Mouse (Mus musculus) left cerebral cortex, postnatal 10 days (tissue): ENCODE results near the gene Pcbp4. TPM values are rescaled to one million over a fixed set of nuclear protein-coding genes. Genes with fewer than 3 reads are reported as not detected.
"Not testable (repeated sequence)": the region's sequence is repeated elsewhere in the genome, so short reads cannot be mapped to it uniquely, and the experiment has no call there.

Experiments
- DNase-seq, 2 experiments: peaks; one replicate each; pipeline ENCODE4 v3.0.0; 2021 to 2022; ENCODE audit warnings: low spot score in 2 of 2, mixed read lengths in 1 of 2; ENCODE audit errors: extremely low spot score in 1 of 2
- intact Hi-C: fragments of 180-260 bp; cut with DNase I; formaldehyde crosslinking; loops from one replicate; pipeline ENCODE4 v1.15.1; 2025
- total RNA-seq, 2 experiments: library from RNA; stranded (reverse); gene quantifications; 2 replicates each; pipeline ENCODE4 v1.2.3; 2021

Gene Pcbp4
- total RNA-seq, 2 experiments from 2014 or later: 222 to 242 TPM

- peak in 1 of 2 experiments; percentile 70 for DNase-seq
Observed at GRCm38 (mm10) chr9:106475046-106475445, 22.0 kb downstream of the Pcbp4 start.

GRCm38 (mm10) chr9:106475663-106476001 is 22.5 kb downstream of the Pcbp4 start, which contains the start of gene Rrp9:
TSS of gene Rrp9 (plus strand) at chr9:106475963.
- DNase-seq: peak in 1 of 2 experiments; percentile 38
- intact Hi-C loops: no loop called here

More at GRCm38 (mm10) chr9:106475046-106475445, 22.0 kb downstream of the Pcbp4 start:
- intact Hi-C loops: no loop called here

- intact Hi-C loops: no loop called here
- DNase-seq: peak in 1 of 2 experiments; percentile 61
Observed at GRCm38 (mm10) chr9:106476002-106476923, 23.2 kb downstream of the Pcbp4 start.

GRCm38 (mm10) chr9:106476924-106477484 is 23.9 kb downstream of the Pcbp4 start, which contains the start of gene Parp3:
TSS of gene Parp3 (minus strand) at chr9:106476949.
- DNase-seq: peak; percentile 100
- intact Hi-C loops: no loop called here

GRCm38 (mm10) chr9:106477649-106478048 is 24.6 kb downstream of the Pcbp4 start:
- intact Hi-C loops: no loop called here
- DNase-seq: peak in 1 of 2 experiments; percentile 13

GRCm38 (mm10) chr9:106478101-106478500 is 25.0 kb downstream of the Pcbp4 start:
- intact Hi-C loops: no loop called here
- DNase-seq: peak in 1 of 2 experiments; percentile 7

- DNase-seq: peak in 1 of 2 experiments; percentile 13
- intact Hi-C loops: no loop called here
Observed at GRCm38 (mm10) chr9:106480541-106480940, 27.4 kb downstream of the Pcbp4 start.

GRCm38 (mm10) chr9:106481075-106481474 is 28.0 kb downstream of the Pcbp4 start:
- intact Hi-C loops: no loop called here

GRCm38 (mm10) chr9:106481676-106482075 is 28.6 kb downstream of the Pcbp4 start:
- intact Hi-C loops: no loop called here
- DNase-seq: peak in 1 of 2 experiments; percentile 19

More at GRCm38 (mm10) chr9:106481075-106481474, 28.0 kb downstream of the Pcbp4 start:
- DNase-seq: peak in 1 of 2 experiments; percentile 22

- intact Hi-C loops: no loop called here
- peak in 1 of 2 experiments; percentile 21 for DNase-seq
Observed at GRCm38 (mm10) chr9:106482578-106483115, 29.6 kb downstream of the Pcbp4 start.

- DNase-seq: no peak
- intact Hi-C loops: no loop called here
Observed at GRCm38 (mm10) chr9:106483136-106483535, 30.0 kb downstream of the Pcbp4 start.

- peak in 1 of 2 experiments; percentile 20 for DNase-seq
- intact Hi-C loops: no loop called here
Observed at GRCm38 (mm10) chr9:106483606-106484005, 30.5 kb downstream of the Pcbp4 start.

GRCm38 (mm10) chr9:106485076-106485475 is 32.0 kb downstream of the Pcbp4 start:
- intact Hi-C loops: no loop called here
- DNase-seq: peak in 1 of 2 experiments; percentile 27

GRCm38 (mm10) chr9:106487602-106488001 is 34.5 kb downstream of the Pcbp4 start:
- intact Hi-C loops: not testable (repeated sequence)

GRCm38 (mm10) chr9:106499667-106500066 is 46.6 kb downstream of the Pcbp4 start, which contains the start of gene Iqcf1:
TSS of gene Iqcf1 (plus strand) at chr9:106499967.
- intact Hi-C loops: no loop called here
- DNase-seq: no peak

More at GRCm38 (mm10) chr9:106487602-106488001, 34.5 kb downstream of the Pcbp4 start:
- not testable (repeated sequence) for DNase-seq

GRCm38 (mm10) chr9:106501846-106502245 is 48.8 kb downstream of the Pcbp4 start:
- DNase-seq: no peak
- intact Hi-C loops: no loop called here

- intact Hi-C loops: no loop called here
- no peak for DNase-seq
Observed at GRCm38 (mm10) chr9:106504246-106504645, 51.2 kb downstream of the Pcbp4 start.

GRCm38 (mm10) chr9:106509356-106509755 is 56.3 kb downstream of the Pcbp4 start:
- peak in 1 of 2 experiments; percentile 33 for DNase-seq
- intact Hi-C loops: no loop called here

- peak in 1 of 2 experiments; percentile 67 for DNase-seq
- intact Hi-C loops: no loop called here
Observed at GRCm38 (mm10) chr9:106512729-106513450, 59.8 kb downstream of the Pcbp4 start.
